Mouse (Mus musculus) T-cell, adult 2 months (primary cell): ENCODE measurements around the gene Stoml1.

Source experiments
- DNase-seq: peaks from one replicate; pipeline ENCODE4 v3.0.0; 2022; ENCODE audit warnings: low spot score

The Stoml1 gene

DNA sequence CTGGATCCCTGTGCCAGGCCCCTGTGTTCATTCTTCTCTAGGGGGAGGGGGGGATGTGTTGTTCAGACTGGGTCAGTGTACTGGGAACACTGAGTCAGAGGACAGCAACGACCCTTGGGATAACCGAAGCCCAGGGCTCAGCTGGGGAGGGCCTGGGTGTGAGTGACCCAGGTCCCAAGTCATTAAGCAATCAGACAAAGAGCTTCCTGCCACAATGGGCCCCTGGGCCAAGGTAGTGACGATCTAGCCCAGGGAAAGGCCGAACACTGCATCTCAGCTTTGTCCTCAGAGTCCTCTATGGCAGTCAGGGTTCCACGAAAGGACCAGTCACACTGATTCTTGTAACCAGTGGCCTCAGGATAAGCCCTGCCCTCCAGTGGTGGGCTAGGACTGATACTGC lies 50.2 kb downstream of the Stoml1 start:
- no peak for DNase-seq

DNA sequence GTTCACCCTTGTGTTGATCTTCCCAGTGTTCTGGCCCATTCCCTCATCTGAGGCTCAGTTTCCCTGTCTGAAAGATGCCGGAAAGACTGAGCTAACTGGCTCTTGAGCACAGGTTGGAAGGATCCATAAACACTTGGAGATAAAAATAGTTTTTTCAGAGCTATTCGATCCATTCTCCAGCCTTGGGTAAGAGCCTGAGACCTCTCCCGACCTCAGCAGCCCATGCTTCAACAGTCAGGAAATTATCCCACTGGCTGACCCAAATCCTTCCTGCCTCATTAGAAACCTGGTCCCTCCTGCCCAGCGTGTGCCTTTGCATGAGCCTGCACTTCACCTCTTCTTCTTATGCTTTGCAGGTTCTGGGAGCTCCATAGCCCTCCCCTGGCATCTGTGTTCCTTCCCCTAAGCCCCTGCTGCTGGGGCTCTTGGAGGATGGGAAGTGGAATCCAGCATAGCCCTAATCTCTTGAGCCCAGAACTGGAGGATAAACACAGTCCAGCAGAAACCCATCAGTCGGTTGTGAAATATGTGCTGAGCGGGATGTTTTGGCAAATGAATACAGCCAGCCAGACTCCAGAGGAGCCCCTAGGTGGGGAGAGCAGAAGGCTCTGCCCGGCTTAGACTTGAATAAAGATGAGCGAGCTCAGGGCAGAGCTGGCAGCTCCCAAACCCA lies 50.8 kb downstream of the Stoml1 start:
- DNase-seq: no peak

DNA sequence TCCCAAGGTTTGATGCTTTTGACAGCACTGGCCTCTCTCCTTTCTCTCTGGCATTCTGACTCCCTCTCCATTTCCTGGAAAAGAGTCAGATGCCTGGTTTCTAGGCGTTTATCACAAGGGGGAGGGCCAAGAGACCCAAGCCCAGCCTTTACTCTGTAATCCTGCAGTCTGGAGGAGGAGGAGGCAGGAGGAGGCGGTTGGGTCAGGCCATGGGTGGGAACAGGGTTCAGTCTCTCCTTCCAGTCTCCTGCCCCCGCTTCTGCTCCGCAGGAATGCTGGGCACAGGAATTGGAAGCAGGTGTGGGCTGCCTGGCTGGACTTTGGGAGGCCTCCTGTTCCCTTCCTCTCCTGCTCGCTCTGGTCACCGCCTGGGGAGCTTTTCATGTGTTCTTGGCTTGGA lies 52.7 kb downstream of the Stoml1 start:
- no peak for DNase-seq

DNA sequence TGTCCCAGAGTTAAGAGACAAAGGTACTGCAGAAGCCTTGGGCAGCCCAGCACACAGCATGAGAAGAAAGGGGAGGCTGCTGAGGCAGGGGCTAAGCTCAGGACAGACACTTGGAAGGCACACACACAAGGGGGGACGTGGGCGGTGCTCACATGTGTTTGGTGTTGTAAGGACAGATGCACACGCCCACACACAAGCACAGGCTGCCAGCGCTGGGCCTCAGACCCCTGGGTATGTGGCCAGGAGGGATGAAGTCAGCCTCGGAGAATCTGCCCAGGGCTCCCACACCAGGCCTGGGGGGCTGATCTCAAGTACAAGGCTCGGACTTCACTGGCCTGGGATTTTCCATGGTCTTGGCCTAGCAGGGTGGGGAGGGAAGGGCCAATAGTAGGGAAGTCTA lies 55.4 kb downstream of the Stoml1 start:
- DNase-seq: no peak

DNA sequence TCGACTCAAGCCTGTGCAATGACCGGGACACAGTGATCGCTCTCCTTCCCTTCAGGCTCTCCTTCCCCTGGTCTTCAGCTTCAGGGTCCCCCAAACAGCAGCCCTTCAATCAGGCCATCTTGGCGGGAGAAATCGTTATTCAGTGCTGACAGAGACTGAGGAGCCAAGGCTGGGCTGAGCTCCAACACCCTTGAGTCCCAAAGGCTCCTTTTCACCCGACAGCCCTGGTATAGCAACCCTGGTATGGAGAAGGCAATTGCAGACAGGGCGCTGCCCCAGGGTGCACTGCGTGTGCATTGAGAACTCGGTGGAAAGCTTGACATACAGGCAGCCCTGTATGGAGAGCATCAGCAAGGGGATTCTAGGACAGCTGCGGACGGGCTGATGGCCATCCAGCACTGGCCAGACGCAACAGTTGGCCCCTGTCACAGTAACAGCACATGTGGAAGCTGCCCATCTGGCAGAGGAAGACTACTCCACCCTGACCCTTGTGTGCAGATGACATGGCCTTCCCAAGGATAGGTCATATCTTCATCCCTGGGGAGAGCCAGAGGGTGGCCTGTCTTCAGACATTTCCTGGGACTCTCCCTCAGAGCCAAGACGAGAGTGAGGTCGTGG lies 57.2 kb downstream of the Stoml1 start:
- no peak for DNase-seq

DNA sequence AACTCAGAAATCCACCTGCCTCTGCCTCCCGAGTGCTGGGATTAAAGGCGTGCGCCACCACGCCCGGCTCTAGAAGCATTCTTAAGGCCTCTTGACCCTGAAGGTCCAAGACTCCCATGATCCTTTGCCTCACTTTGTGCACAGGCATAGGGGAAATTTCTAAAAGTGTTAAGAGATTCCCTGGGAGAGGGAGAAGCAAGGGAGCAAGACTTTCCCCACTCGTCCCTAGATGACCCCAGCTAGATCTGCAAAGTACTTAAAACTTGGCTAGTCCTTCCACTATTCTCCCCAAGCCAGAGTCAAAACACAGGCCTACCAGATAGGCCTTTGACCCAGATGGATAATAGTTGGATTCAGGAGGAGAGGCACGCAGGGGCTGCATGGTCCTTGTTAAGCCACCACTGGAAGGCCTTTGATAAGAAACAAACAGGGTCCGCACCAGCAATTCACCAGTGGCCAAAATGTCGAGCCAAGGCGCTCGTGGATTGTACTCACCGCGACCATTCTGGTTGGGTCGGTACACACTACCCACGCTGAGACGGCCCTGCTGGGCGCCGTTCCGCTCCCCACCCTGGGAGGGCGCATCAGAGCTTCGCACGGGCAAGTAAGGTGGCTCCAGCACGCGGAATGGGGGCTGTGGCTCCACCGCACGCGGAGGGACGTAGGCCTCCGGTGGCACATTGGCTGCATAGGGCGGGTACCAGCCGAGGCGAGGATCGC lies 58.4 kb downstream of the Stoml1 start:
- no peak for DNase-seq
